Mouse (Mus musculus) embryonic facial prominence, embryonic 10.5 days (tissue): ENCODE results near the gene Mcpt2. TPM values are rescaled to one million over a fixed set of nuclear protein-coding genes. Genes with fewer than 3 reads are reported as not detected.

Experiments used
- DNase-seq: peaks from one replicate; pipeline ENCODE4 v3.0.0-alpha.2; 2017; ENCODE audit warnings: low spot score
- H3K27ac ChIP-seq: fragments of 300-500 bp; sonication (generic); replicated peaks from 2 replicates; pipeline ENCODE4 v1.5.1; 2016; ENCODE audit warnings: mild to moderate bottlenecking
- H3K27me3 ChIP-seq: fragments of 300-500 bp; sonication (generic); replicated peaks from 2 replicates; pipeline ENCODE4 v1.6.1; 2016; ENCODE audit warnings: low read depth, mild to moderate bottlenecking; ENCODE audit not compliant: poor library complexity, severe bottlenecking
- H3K36me3 ChIP-seq: fragments of 300-500 bp; sonication (generic); replicated peaks from 2 replicates; pipeline ENCODE4 v1.6.1; 2016; ENCODE audit warnings: mild to moderate bottlenecking, moderate library complexity
- H3K4me1 ChIP-seq: fragments of 300-500 bp; sonication (generic); 2 replicates; pipeline ENCODE4 v1.6.1; 2016
- H3K4me3 ChIP-seq: fragments of 300-500 bp; sonication (generic); 2 replicates; pipeline ENCODE4 v1.5.1; 2016; ENCODE audit warnings: mild to moderate bottlenecking, moderate library complexity
- H3K9me3 ChIP-seq: fragments of 300-500 bp; sonication (generic); 2 replicates; pipeline ENCODE4 v1.6.1; 2016; ENCODE audit warnings: mild to moderate bottlenecking
- WGBS: fragments of 180-500 bp; shearing (Covaris S2); methylation state at CpG from one replicate; pipeline ENCODE4 v1.1.7; 2016; 5-methylcytosine and 5-hydroxymethylcytosine counted together
- microRNA-seq: library from miRNA; unstranded; fragments of <30 nt; microRNA quantifications from one replicate; pipeline ENCODE4, GENCODE M21; 2017
- polyA plus RNA-seq: library from polyadenylated mRNA; unstranded; fragments of >200 nt; fragmentation: Nextera tagmentation; extraction: Ambion mirVana; gene quantifications from 2 replicates; pipeline ENCODE4 v1.2.1, GENCODE M21; 2016

The Mcpt2 gene
- polyA plus RNA-seq, 1 experiment from 2014 or later, result not detected

DNA sequence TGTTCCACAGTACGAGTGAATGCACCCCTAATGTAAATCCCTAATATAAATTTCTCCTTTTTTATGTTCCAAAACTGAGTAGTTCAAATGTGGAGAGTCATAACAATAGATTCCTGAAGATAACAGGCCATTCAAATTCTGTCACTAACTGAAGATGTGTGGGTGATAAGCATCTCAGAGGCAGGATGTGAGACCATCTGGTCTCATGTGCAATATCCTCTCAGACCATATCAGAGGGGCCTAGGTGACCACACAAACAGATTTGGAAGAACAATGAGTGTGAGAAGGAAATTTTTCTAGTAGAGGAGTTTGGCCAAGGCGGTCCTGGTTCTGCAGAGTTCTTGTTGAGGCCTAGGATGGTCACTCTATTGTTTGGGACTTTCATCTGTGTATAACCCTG is 51.5 kb downstream of the Mcpt2 start:
- Histone ChIP-seq H3K4me1 (no peaks in the 10 kb centered on the region), H3K4me3 (no peak overlapping the region), H3K27me3 (no peaks in the 10 kb centered on the region), H3K9me3 (no peaks in the 10 kb centered on the region), H3K36me3 (no peaks in the 10 kb centered on the region), H3K27ac (no peak overlapping the region)
- 79% methylated on average over 2 of the region's 2 CpGs for WGBS
- no peak for DNase-seq

Small RNAs within 50 kb of the gene (microRNA-seq; reads per million reads assigned to microRNA genes)
- not detected for gene Mir6949

Other genes with a start within 250 kb of the Mcpt2 start
- 94.5 and 113 TPM in 2 replicates for gene Nfatc4, start 218.9 kb upstream of the Mcpt2 start, polyA plus RNA-seq
- 36.0 and 38.1 TPM in 2 replicates for gene Nynrin, start 188.0 kb upstream of the Mcpt2 start, polyA plus RNA-seq
- 0.09 and 0.15 TPM in 2 replicates for gene Cbln3, start 157.6 kb upstream of the Mcpt2 start, polyA plus RNA-seq
- 31.0 and 33.0 TPM in 2 replicates for gene Khnyn, start 157.1 kb upstream of the Mcpt2 start, polyA plus RNA-seq
- 45.5 and 57.5 TPM in 2 replicates for gene Sdr39u1, start 141.7 kb upstream of the Mcpt2 start, polyA plus RNA-seq
- not detected in 2 replicates for gene Cma1, start 97.4 kb upstream of the Mcpt2 start, polyA plus RNA-seq
- not detected in 2 replicates for gene Cma2, start 91.1 kb upstream of the Mcpt2 start, polyA plus RNA-seq
- not detected in 2 replicates for gene Mcpt1, start 24.1 kb upstream of the Mcpt2 start, polyA plus RNA-seq
- gene Mcpt9, start 11.5 kb upstream of the Mcpt2 start, polyA plus RNA-seq, result not detected in 2 replicates
- gene Mcpt4, start 20.3 kb downstream of the Mcpt2 start, polyA plus RNA-seq, result not detected in 2 replicates
- not detected in 2 replicates for gene Mcpt8, start 43.2 kb downstream of the Mcpt2 start, polyA plus RNA-seq
- not detected in 2 replicates for gene Ctsg, start 60.5 kb downstream of the Mcpt2 start, polyA plus RNA-seq
- not detected in 2 replicates for gene Gzme, start 78.6 kb downstream of the Mcpt2 start, polyA plus RNA-seq
- gene Gzmd, start 90.6 kb downstream of the Mcpt2 start, polyA plus RNA-seq, result not detected in 2 replicates
- gene Gzmg, start 117.5 kb downstream of the Mcpt2 start, polyA plus RNA-seq, result not detected in 2 replicates
- gene Gzmn, start 132.6 kb downstream of the Mcpt2 start, polyA plus RNA-seq, result not detected in 2 replicates
- not detected in 2 replicates for gene Gzmf, start 169.4 kb downstream of the Mcpt2 start, polyA plus RNA-seq
- gene Gzmc, start 192.6 kb downstream of the Mcpt2 start, polyA plus RNA-seq, result 0.23 and 0.34 TPM in 2 replicates
- gene Gzmb, start 220.2 kb downstream of the Mcpt2 start, polyA plus RNA-seq, result not detected in 2 replicates